Mouse (Mus musculus) lung, embryonic 14.5 days (tissue): ENCODE measurements at regions not wholly inside any gene's neighbourhood (a gene's known extent, or its start where the extent isn't known, plus 50 kb on each side); places are given as distances from the start of the nearest gene placed in this dataset.

ENCODE experiments used
- ATAC-seq: fragments of 200-750 bp; cut with Nextera tagmentation; 2 replicates; pipeline ENCODE4 v1.8.0; 2017; ENCODE audit warnings: mild to moderate bottlenecking, moderate TSS enrichment, moderate library complexity; ENCODE audit not compliant: insufficient read depth
- DNase-seq: peaks from one replicate; pipeline ENCODE4 v3.0.0-alpha.2; 2015
- H3K27ac ChIP-seq: fragments of 300-500 bp; sonication (generic); 2 replicates; pipeline ENCODE4 v1.5.1; 2014; ENCODE audit warnings: low read depth, mild to moderate bottlenecking, moderate library complexity
- H3K27me3 ChIP-seq: fragments of 300-500 bp; sonication (generic); 2 replicates; pipeline ENCODE4 v1.6.1; 2014; ENCODE audit warnings: low read length, control low read depth; ENCODE audit not compliant: insufficient read depth
- H3K36me3 ChIP-seq: fragments of 300-500 bp; sonication (generic); 2 replicates; pipeline ENCODE4 v1.6.1; 2014; ENCODE audit warnings: control low read depth; ENCODE audit not compliant: insufficient read depth
- H3K4me1 ChIP-seq: fragments of 300-500 bp; sonication (generic); 2 replicates; pipeline ENCODE4 v1.6.1; 2014; ENCODE audit warnings: antibody characterized with exemption, control low read depth; ENCODE audit not compliant: insufficient read depth
- H3K4me2 ChIP-seq: fragments of 300-500 bp; sonication (generic); 2 replicates; pipeline ENCODE4 v1.6.1; 2014; ENCODE audit warnings: mild to moderate bottlenecking
- H3K4me3 ChIP-seq: fragments of 300-500 bp; sonication (generic); 2 replicates; pipeline ENCODE4 v1.5.1; 2014; ENCODE audit warnings: low read depth, low read length
- H3K9ac ChIP-seq: fragments of 300-500 bp; sonication (generic); 2 replicates; pipeline ENCODE4 v1.6.1; 2014
- H3K9me3 ChIP-seq: fragments of 300-500 bp; sonication (generic); 2 replicates; pipeline ENCODE4 v1.6.1; 2016; ENCODE audit warnings: low read depth, low read length, control low read depth
- CTCF ChIP-seq: IDR thresholded peaks from 2 replicates; pipeline ENCODE4 v1.5.1; 2016; ENCODE audit warnings: antibody characterized with exemption, low read depth
- WGBS: fragments of 180-500 bp; shearing (Covaris S2); extraction: QIAGEN DNeasy Blood & Tissue Kit; methylation state at CpG from one replicate; pipeline ENCODE4 v1.1.7; 2014; 5-methylcytosine and 5-hydroxymethylcytosine counted together

DNA sequence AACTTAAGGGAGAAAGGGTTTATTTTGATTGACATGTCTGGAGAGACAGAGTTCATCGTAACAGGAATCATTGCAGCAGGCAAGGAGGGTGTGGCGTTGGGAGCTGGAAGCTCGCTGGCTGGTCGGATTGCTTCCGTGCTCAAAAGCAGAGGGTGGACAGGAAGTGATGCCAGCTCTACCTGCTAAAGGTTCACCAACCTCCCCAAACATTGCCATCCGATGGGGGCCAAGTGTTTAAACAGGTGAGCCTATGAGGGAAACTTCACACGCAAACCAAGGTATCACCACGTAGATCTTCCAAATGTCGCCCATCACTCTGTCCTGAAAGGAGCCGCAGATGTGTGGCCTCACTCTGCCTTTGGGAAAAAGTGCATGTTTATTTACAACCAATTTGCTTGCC lies 162.3 kb upstream of the 3110018I06Rik start:
- H3K36me3 ChIP-seq = no peaks in the 10 kb centered on the region
- H3K9me3 ChIP-seq = no peaks in the 10 kb centered on the region
- ATAC-seq (no peak), DNase-seq (no peak)
- no peak overlapping the region for H3K4me2 ChIP-seq
- no peaks in the 10 kb centered on the region for H3K4me1 ChIP-seq
- H3K27ac ChIP-seq = no peak overlapping the region
- H3K9ac ChIP-seq = no peak overlapping the region
- WGBS = 95% methylated on average over 10 of the region's 10 CpGs
- no peak for TF ChIP-seq CTCF
- H3K27me3 ChIP-seq = no peaks in the 10 kb centered on the region
- H3K4me3 ChIP-seq = no peak overlapping the region

DNA sequence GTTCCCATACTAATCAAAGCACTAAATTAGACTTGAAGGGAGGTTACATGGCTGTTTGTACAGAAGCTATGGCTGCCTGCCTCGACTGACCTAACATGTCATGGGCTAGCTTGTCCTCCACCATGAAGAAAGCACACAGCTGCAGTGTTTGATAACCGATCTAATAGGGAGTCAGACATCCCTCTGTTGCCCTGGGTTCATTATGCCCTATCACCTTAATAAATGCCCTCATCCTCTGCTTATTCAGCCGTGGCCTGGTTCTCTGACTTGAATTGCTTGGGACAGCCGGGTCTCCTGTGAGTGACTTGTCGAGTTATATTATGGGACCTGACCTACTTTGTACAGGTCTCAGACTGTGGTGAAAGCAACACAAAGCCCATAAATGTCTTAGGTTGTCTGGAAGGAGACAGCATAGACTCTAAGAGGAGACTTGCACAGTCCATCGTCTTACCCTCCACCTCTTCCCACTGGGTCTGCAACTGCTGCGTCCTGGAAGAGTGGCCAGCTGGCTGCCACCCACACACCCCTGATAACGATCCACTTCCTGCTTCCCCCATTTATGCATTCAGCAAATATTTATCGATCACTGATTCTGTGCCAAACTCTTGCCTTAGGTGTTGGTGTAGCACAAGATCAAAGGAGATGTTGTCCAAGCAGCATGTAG lies 161.2 kb upstream of the 3110018I06Rik start:
- Histone ChIP-seq H3K9ac (no peak overlapping the region), H3K36me3 (no peaks in the 10 kb centered on the region), H3K9me3 (no peaks in the 10 kb centered on the region), H3K4me3 (no peak overlapping the region), H3K4me1 (no peaks in the 10 kb centered on the region), H3K27me3 (no peaks in the 10 kb centered on the region), H3K27ac (no peak overlapping the region), H3K4me2 (no peak overlapping the region)
- no peak for DNase-seq
- ATAC-seq = no peak
- WGBS = 66% methylated on average over 9 of the region's 9 CpGs
- TF ChIP-seq CTCF = no peak

DNA sequence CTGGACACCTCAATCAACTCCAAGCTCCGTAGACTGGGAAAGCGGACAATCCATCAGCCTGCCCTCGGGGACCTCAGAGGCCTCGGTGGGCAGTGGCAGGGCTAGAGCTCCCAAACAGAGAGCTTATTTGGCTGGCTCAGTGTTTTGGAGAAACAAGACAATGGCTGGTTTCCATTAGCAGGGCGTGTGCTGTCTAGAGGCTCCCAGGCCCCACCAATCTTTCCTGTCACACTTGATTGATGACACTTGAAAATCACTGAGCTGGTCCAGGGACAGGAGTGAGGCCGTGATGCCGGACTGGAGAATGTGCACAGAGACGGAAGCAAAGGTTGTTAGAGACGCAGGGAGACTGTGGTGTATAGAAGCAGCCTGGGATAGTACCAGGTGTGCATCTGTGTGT lies 159.4 kb upstream of the 3110018I06Rik start:
- no peaks in the 10 kb centered on the region for H3K4me1 ChIP-seq
- no peaks in the 10 kb centered on the region for H3K27me3 ChIP-seq
- ATAC-seq = no peak
- no peak overlapping the region for H3K27ac ChIP-seq
- H3K4me2 ChIP-seq = no peak overlapping the region
- no peak for DNase-seq
- no peak for TF ChIP-seq CTCF
- no peaks in the 10 kb centered on the region; the same call in 1 of the 2 replicates for H3K9me3 ChIP-seq
- WGBS = 9% methylated on average over 9 of the region's 9 CpGs
- H3K4me3 ChIP-seq = no peak overlapping the region
- no peak overlapping the region for H3K9ac ChIP-seq
- H3K36me3 ChIP-seq = no peaks in the 10 kb centered on the region

DNA sequence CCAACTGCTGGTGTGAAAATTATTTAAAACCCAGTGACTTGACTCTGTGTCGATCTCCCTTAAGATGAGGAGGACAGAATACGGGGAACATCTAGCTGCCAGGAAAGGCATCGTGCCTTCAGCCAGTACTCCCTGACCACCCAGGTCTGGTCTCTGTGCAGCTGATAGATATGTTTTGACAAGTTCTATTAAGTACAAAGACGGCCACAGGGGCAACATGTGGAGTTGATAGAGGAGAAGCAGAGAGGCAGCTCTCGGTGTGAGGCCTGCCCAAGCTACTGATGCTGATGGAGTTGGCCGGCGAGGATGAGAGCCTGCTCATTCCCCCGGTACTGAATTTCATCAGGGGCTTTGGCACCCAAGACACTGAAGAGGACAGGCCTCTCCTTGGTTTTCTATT lies 154.1 kb upstream of the 3110018I06Rik start:
- Histone ChIP-seq H3K36me3 (no peaks in the 10 kb centered on the region), H3K27ac (no peak overlapping the region), H3K4me2 (no peak overlapping the region), H3K9me3 (no peaks in the 10 kb centered on the region; the same call in 1 of the 2 replicates), H3K4me3 (no peak overlapping the region), H3K4me1 (no peaks in the 10 kb centered on the region), H3K27me3 (no peaks in the 10 kb centered on the region), H3K9ac (no peak overlapping the region)
- 67% methylated on average over 8 of the region's 8 CpGs for WGBS
- no peak for DNase-seq
- no peak for ATAC-seq
- TF ChIP-seq CTCF = no peak

DNA sequence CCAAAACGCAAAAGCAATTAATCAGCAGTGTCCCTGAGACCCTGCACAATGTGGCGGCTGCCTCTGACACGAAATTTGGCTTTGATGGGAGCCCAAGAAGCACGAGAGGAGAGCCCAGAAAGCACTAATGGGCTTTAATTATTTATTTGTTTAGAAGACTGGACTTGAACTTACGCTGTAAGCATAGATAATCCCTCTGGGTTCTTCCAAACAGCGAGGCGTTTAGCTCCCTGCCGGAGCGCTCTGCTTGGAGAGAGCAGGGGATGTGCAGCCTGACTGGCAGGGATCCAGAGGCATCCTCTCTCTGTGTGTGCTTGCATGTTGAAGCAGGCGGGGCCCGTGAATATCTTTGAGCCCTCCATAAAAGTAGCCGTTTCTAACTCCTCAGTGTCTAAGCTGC lies 153.3 kb upstream of the 3110018I06Rik start:
- no peaks in the 10 kb centered on the region for H3K36me3 ChIP-seq
- 40% methylated on average over 12 of the region's 12 CpGs for WGBS
- peak; percentile 72 for DNase-seq
- peak; percentile 75; the same call in 1 of the 2 replicates for ATAC-seq
- no peaks in the 10 kb centered on the region; the same call in 1 of the 2 replicates for H3K9me3 ChIP-seq
- TF ChIP-seq CTCF = no peak
- H3K4me1 ChIP-seq = no peaks in the 10 kb centered on the region
- H3K27me3 ChIP-seq = no peaks in the 10 kb centered on the region
- no peak overlapping the region for H3K4me3 ChIP-seq
- no peak overlapping the region for H3K27ac ChIP-seq
- H3K4me2 ChIP-seq = no peak overlapping the region
- H3K9ac ChIP-seq = no peak overlapping the region

DNA sequence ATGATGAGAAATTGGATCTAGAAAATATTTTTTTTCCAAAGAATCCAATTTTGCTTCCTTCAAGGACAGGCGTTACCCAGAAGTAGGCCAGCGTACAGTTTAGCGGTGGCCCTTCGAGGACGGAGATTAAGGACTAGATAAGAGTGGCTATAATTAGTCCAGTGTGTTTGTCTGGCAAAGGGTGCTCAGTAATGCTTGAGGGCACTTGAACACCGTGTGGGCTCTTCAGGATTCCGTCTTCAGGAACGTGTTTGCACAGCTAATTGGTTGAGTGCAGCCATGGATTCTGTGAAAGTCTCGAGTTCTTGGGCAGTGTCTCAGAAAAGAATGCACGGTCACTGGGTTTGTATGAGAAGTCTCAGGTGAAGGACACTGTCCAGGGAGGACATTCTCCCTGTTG lies 149.7 kb upstream of the 3110018I06Rik start:
- peak; percentile 9 for DNase-seq
- H3K36me3 ChIP-seq = no peaks in the 10 kb centered on the region
- no peaks in the 10 kb centered on the region for H3K9me3 ChIP-seq
- H3K27ac ChIP-seq = no peak overlapping the region
- H3K4me3 ChIP-seq = no peak overlapping the region
- no peaks in the 10 kb centered on the region for H3K4me1 ChIP-seq
- no peaks in the 10 kb centered on the region for H3K27me3 ChIP-seq
- no peak for TF ChIP-seq CTCF
- ATAC-seq = no peak; the same call in 1 of the 2 replicates
- 62% methylated on average over 10 of the region's 10 CpGs for WGBS
- no peak overlapping the region for H3K4me2 ChIP-seq
- H3K9ac ChIP-seq = no peak overlapping the region

DNA sequence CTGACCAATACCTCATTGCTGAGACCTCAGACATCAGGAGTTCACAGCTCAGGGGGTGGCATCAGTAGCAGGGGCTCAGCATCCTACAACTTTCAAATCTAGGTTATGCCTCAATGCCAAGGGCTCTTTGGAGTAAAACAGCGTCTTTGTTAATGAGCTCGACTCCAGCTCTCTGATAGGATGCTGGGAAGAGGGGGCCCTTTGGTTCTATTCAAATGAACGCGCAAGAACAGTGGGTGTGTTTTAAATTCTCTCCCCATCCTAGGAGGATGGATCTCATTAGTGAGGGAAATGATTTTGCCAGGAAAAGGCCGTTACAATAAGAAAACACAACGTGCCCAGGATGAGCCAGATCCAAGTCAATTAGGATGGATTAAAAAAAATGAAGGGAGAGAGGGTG lies 132.2 kb upstream of the 3110018I06Rik start:
- 66% methylated on average over 6 of the region's 6 CpGs for WGBS
- H3K9me3 ChIP-seq = no peaks in the 10 kb centered on the region
- no peaks in the 10 kb centered on the region for H3K36me3 ChIP-seq
- H3K27ac ChIP-seq = no peak overlapping the region
- H3K27me3 ChIP-seq = no peaks in the 10 kb centered on the region
- no peak overlapping the region for H3K9ac ChIP-seq
- no peak for ATAC-seq
- TF ChIP-seq CTCF = no peak
- no peak for DNase-seq
- H3K4me1 ChIP-seq = no peaks in the 10 kb centered on the region
- H3K4me2 ChIP-seq = no peak overlapping the region
- no peak overlapping the region for H3K4me3 ChIP-seq
